Mouse (Mus musculus): ENCODE results near the gene Lnx1. TPM values are rescaled to one million over a fixed set of nuclear protein-coding genes. Genes with fewer than 3 reads are reported as not detected.
A peak's percentile ranks its signal among the peaks of the same experiment; 100 is the strongest.

The Lnx1 gene
- total RNA-seq, 4 experiments from 2014 or later, result 11.3 to 17.8 (median 13.3) TPM

GRCm38 (mm10) chr5:74654527-74654926 is 48.2 kb downstream of the Lnx1 start:
- DNase-seq (ENCODE audit: low spot score), result peak; percentile 58

GRCm38 (mm10) chr5:74653766-74654165 is 48.9 kb downstream of the Lnx1 start:
- DNase-seq (ENCODE audit: low spot score), result no peak

- no peak for DNase-seq (ENCODE audit: low spot score)
These were observed 53.6 kb downstream of the Lnx1 start for GRCm38 (mm10) chr5:74649122-74649521.

- no peak for DNase-seq (ENCODE audit: low spot score)
These were observed 54.5 kb downstream of the Lnx1 start for GRCm38 (mm10) chr5:74648216-74648615.

GRCm38 (mm10) chr5:74647584-74647984 is 55.1 kb downstream of the Lnx1 start:
- no peak for DNase-seq (ENCODE audit: low spot score)

GRCm38 (mm10) chr5:74642291-74642690 is 60.4 kb downstream of the Lnx1 start:
- no peak for DNase-seq (ENCODE audit: low spot score)

GRCm38 (mm10) chr5:74641000-74641399 is 61.7 kb downstream of the Lnx1 start:
- DNase-seq (ENCODE audit: low spot score), result peak; percentile 87

GRCm38 (mm10) chr5:74640504-74640903 is 62.2 kb downstream of the Lnx1 start:
- no peak for DNase-seq (ENCODE audit: low spot score)

- no peak for DNase-seq (ENCODE audit: low spot score)
These were observed 63.2 kb downstream of the Lnx1 start for GRCm38 (mm10) chr5:74639516-74639915.

- no peak for DNase-seq (ENCODE audit: low spot score)
These were observed 68.3 kb downstream of the Lnx1 start for GRCm38 (mm10) chr5:74634391-74634790.

- no peak for DNase-seq (ENCODE audit: low spot score)
These were observed 69.3 kb downstream of the Lnx1 start for GRCm38 (mm10) chr5:74633453-74633852.

- DNase-seq (ENCODE audit: low spot score), result peak; percentile 46
These were observed 70.2 kb downstream of the Lnx1 start for GRCm38 (mm10) chr5:74632369-74633114.

GRCm38 (mm10) chr5:74628001-74628400 is 74.7 kb downstream of the Lnx1 start:
- DNase-seq (ENCODE audit: low spot score), result no peak

GRCm38 (mm10) chr5:74624385-74624784 is 78.3 kb downstream of the Lnx1 start:
- no peak for DNase-seq (ENCODE audit: low spot score)

- no peak for DNase-seq (ENCODE audit: low spot score)
These were observed 79.3 kb downstream of the Lnx1 start for GRCm38 (mm10) chr5:74623316-74624000.

- no peak for DNase-seq (ENCODE audit: low spot score)
These were observed 80.8 kb downstream of the Lnx1 start for GRCm38 (mm10) chr5:74621691-74622470.

- DNase-seq (ENCODE audit: low spot score), result peak; percentile 47
These were observed 84.1 kb downstream of the Lnx1 start for GRCm38 (mm10) chr5:74618573-74619059.

GRCm38 (mm10) chr5:74617816-74618572 is 84.7 kb downstream of the Lnx1 start:
- DNase-seq (ENCODE audit: low spot score), result no peak

GRCm38 (mm10) chr5:74613491-74614151 is 89.1 kb downstream of the Lnx1 start:
- peak; percentile 41 for DNase-seq (ENCODE audit: low spot score)

- no peak for DNase-seq (ENCODE audit: low spot score)
These were observed 90.0 kb downstream of the Lnx1 start for GRCm38 (mm10) chr5:74612713-74613112.

GRCm38 (mm10) chr5:74610511-74610910 is 92.2 kb downstream of the Lnx1 start:
- DNase-seq (ENCODE audit: low spot score), result no peak
